Mouse (Mus musculus) lung, embryonic 15.5 days (tissue): ENCODE results near the gene Lefty2. TPM values are rescaled to one million over a fixed set of nuclear protein-coding genes. Genes with fewer than 3 reads are reported as not detected.

ENCODE experiments used
- ATAC-seq: fragments of 200-750 bp; cut with Nextera tagmentation; 2 replicates; pipeline ENCODE4 v1.8.0; 2017; ENCODE audit warnings: moderate number of reproducible peaks, borderline replicate concordance; ENCODE audit not compliant: low FRiP score, low TSS enrichment; ENCODE audit errors: extremely low read depth
- H3K27ac ChIP-seq: fragments of 300-500 bp; sonication (generic); 2 replicates; pipeline ENCODE4 v1.5.1; 2015; ENCODE audit warnings: moderate library complexity, mild to moderate bottlenecking, inconsistent platforms
- H3K27me3 ChIP-seq: fragments of 300-500 bp; sonication (generic); 2 replicates; pipeline ENCODE4 v1.6.1; 2015; ENCODE audit warnings: inconsistent platforms
- H3K36me3 ChIP-seq: fragments of 300-500 bp; sonication (generic); 2 replicates; pipeline ENCODE4 v1.6.1; 2015; ENCODE audit warnings: inconsistent platforms
- H3K4me1 ChIP-seq: fragments of 300-500 bp; sonication (generic); 2 replicates; pipeline ENCODE4 v1.6.1; 2015; ENCODE audit warnings: inconsistent platforms
- H3K4me2 ChIP-seq: fragments of 300-500 bp; sonication (generic); 2 replicates; pipeline ENCODE4 v1.6.1; 2015; ENCODE audit warnings: inconsistent platforms, mild to moderate bottlenecking, moderate library complexity
- H3K4me3 ChIP-seq: fragments of 300-500 bp; sonication (generic); 2 replicates; pipeline ENCODE4 v1.5.1; 2015; ENCODE audit warnings: mild to moderate bottlenecking, inconsistent platforms
- H3K9ac ChIP-seq: fragments of 300-500 bp; sonication (generic); 2 replicates; pipeline ENCODE4 v1.6.1; 2015; ENCODE audit warnings: inconsistent platforms
- H3K9me3 ChIP-seq: fragments of 300-500 bp; sonication (generic); 2 replicates; pipeline ENCODE4 v1.6.1; 2016; ENCODE audit warnings: inconsistent platforms
- WGBS: fragments of 180-500 bp; shearing (Covaris S2); methylation state at CpG from one replicate; pipeline ENCODE4 v1.1.7; 2015; 5-methylcytosine and 5-hydroxymethylcytosine counted together
- polyA plus RNA-seq: library from polyadenylated mRNA; unstranded; fragments of >200 nt; fragmentation: Nextera tagmentation; extraction: Ambion mirVana; gene quantifications from 2 replicates; pipeline ENCODE4 v1.2.1, GENCODE M21; 2015

Gene Lefty2
- polyA plus RNA-seq = 0.17 TPM in 1 of 2 replicates, not detected in the other

DNA sequence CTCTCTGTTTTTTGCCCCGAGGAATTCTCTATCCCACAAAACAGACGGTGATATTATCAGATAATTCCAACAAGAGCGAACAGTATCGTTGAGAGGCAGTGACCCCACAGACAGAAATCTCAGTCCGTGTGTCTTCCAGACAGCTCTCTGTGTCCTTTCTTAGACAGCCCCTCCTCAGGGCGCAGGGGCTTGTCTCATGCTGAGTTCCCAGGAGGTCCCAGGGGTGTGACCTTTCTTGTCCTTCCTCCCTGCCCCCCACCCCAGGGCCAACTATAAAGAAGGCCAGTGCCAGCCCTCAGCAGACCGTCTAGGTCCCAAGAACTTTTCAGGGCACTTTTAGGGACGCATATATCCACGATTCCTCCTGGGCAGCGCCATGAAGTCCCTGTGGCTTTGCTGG is at the start of gene Lefty2:
TSS of gene Lefty2 (plus strand) at position 301 of the 400 bp plus-strand sequence.
- no peak for ATAC-seq
- H3K4me2 ChIP-seq = no peak within 1 kb of the TSS
- H3K27ac ChIP-seq = no peak within 1 kb of the TSS
- no peak within 1 kb of the TSS for H3K9ac ChIP-seq
- H3K27me3 ChIP-seq = peaks cover 42% of the 10 kb centered on the region
- H3K4me3 ChIP-seq = no peak within 1 kb of the TSS
- no peaks in the 10 kb centered on the region for H3K9me3 ChIP-seq
- H3K4me1 ChIP-seq = peaks cover 13% of the 10 kb centered on the region
- WGBS = 52% methylated on average over 10 of the region's 10 CpGs
- H3K36me3 ChIP-seq = no peaks in the 10 kb centered on the region

GRCm38 (mm10) chr1:180848114-180848510 is 44.8 kb upstream of the Lefty2 start:
- WGBS = under 1% methylated on average over 9 of the region's 9 CpGs
- peak overlapping the region; percentile 99 for H3K27ac ChIP-seq
- peak overlapping the region; percentile 24 for H3K4me3 ChIP-seq
- no peaks in the 10 kb centered on the region for H3K9me3 ChIP-seq
- H3K36me3 ChIP-seq = no peaks in the 10 kb centered on the region
- peak overlapping the region; percentile 55 for H3K4me2 ChIP-seq
- H3K27me3 ChIP-seq = no peaks in the 10 kb centered on the region
- peaks cover 41% of the 10 kb centered on the region for H3K4me1 ChIP-seq
- peak overlapping the region; percentile 21; the same call in 1 of the 2 replicates for H3K9ac ChIP-seq
- ATAC-seq = peak; percentile 59; the same call in 1 of the 2 replicates

DNA sequence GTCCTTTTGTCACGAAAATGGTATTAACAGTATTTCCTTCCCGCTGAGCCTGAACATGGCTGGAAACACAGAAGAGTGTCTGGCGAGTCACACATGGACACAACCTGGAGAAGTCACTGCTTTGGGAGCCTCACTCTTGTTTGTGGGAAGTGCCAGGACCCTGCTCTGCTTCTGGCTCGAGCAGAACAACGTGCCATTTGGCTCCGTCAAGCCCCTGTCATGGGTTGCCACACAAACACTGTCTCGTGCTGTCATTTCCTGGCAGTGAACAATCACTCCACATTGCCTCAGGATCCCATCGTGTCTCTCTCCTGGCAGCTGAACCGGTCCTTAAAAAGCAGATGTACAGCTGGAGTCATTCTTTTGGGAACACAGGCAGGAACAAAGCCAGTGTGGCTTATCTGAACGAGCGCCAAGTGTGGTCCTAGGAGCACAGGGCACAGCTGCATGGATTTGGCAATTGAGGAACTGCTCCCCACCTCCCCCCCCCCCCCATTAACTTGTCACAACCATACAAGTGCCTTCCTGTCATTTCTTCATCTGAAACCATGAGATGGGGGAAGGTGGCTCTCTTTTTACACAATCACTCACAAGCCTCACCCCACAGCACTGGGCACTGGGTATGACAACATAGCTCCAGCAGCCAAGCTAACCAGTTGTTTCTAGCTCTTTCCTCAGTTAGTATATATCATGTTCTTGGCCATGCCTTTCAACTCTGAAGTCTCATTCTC is 44.2 kb upstream of the Lefty2 start:
- H3K9me3 ChIP-seq = no peaks in the 10 kb centered on the region
- H3K4me1 ChIP-seq = peaks cover 41% of the 10 kb centered on the region
- peak overlapping the region; percentile 55 for H3K4me2 ChIP-seq
- no peaks in the 10 kb centered on the region for H3K27me3 ChIP-seq
- 12% methylated on average over 11 of the region's 11 CpGs for WGBS
- peak overlapping the region; percentile 99 for H3K27ac ChIP-seq
- H3K4me3 ChIP-seq = peak overlapping the region; percentile 24
- H3K9ac ChIP-seq = peak overlapping the region; percentile 21; the same call in 1 of the 2 replicates
- ATAC-seq = peak; percentile 10; the same call in 1 of the 2 replicates
- no peaks in the 10 kb centered on the region for H3K36me3 ChIP-seq

DNA sequence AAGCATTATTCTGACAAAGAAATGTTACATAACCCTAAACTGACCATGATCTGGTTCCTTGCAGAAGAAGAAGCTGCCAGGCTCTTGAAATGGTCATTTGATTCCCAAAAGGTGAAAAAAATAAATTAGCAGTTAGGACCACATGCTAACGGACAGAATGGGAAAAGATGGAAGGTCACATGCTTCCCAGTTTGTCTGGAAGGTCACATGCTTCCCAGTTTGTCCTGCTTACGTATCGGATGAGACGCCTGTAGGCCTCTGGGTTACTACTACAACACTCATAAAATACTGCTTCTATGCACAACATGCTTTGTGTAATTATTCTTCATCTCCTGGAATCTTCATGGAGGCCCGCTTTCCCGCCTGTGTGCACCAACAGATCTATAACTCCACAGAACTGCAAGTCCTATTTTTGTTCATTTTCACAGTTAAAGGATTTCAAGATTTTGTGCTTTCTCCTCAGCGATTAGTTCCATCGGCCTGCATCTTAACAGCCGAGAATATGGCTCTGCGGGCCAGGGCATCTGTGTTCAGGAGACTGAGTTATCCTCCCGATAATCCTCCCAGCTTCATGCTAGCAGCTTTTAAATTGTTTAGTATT is 43.1 kb upstream of the Lefty2 start:
- no peak for ATAC-seq
- 30% methylated on average over 11 of the region's 11 CpGs for WGBS
- Histone ChIP-seq H3K4me2 (peak overlapping the region; percentile 73), H3K36me3 (no peaks in the 10 kb centered on the region), H3K9ac (peak overlapping the region; percentile 59), H3K9me3 (no peaks in the 10 kb centered on the region), H3K27me3 (no peaks in the 10 kb centered on the region), H3K4me1 (peaks cover 41% of the 10 kb centered on the region), H3K27ac (peak overlapping the region; percentile 99), H3K4me3 (peak overlapping the region; percentile 82)

GRCm38 (mm10) chr1:180850316-180851270 is 42.3 kb upstream of the Lefty2 start, which contains the start of gene Sde2:
Sde2 (plus strand) TSS chr1:180851127.
- Histone ChIP-seq H3K4me1 (peaks cover 41% of the 10 kb centered on the region), H3K27me3 (no peaks in the 10 kb centered on the region), H3K36me3 (0 out of 2 replicates have a peak, but pooled peaks cover 3% of the 10 kb centered on the region), H3K4me3 (peak within 1 kb of the TSS; percentile 82), H3K27ac (peak within 1 kb of the TSS; percentile 99), H3K9me3 (no peaks in the 10 kb centered on the region), H3K4me2 (peak within 1 kb of the TSS; percentile 73), H3K9ac (peak within 1 kb of the TSS; percentile 80)
- under 1% methylated on average over 73 of the region's 77 CpGs for WGBS
- ATAC-seq = peak; percentile 98

DNA sequence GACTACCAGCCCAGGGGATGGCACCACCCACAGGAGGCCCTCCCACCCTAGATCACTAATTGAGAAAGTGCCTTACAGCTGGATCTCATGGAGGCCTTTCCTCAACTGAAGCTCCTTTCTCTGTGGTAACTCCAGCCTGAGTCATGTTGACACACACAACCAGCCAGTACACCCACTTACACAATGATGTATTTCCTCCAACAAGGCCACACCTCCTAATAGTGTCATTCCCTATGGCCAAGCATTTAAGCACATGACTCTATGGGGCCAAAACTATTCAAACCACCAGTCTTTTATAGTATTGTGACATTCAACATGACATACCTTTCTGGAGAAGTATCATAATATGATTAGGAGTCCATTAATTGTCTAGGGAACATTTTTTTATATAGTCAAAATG is 34.1 kb upstream of the Lefty2 start:
- Histone ChIP-seq H3K36me3 (peaks cover 77% of the 10 kb centered on the region), H3K9ac (no peak overlapping the region), H3K4me1 (no peaks in the 10 kb centered on the region), H3K9me3 (no peaks in the 10 kb centered on the region), H3K4me2 (no peak overlapping the region), H3K27me3 (no peaks in the 10 kb centered on the region), H3K4me3 (no peak overlapping the region), H3K27ac (no peak overlapping the region)
- no peak for ATAC-seq

GRCm38 (mm10) chr1:180860030-180860429 is 32.9 kb upstream of the Lefty2 start:
- 76% methylated on average over 6 of the region's 6 CpGs for WGBS
- Histone ChIP-seq H3K4me3 (no peak overlapping the region), H3K4me1 (no peaks in the 10 kb centered on the region), H3K9ac (no peak overlapping the region), H3K27ac (no peak overlapping the region), H3K36me3 (peaks cover 86% of the 10 kb centered on the region), H3K4me2 (no peak overlapping the region), H3K9me3 (no peaks in the 10 kb centered on the region), H3K27me3 (no peaks in the 10 kb centered on the region)
- no peak for ATAC-seq

GRCm38 (mm10) chr1:180863606-180864005 is 29.3 kb upstream of the Lefty2 start:
- 6% methylated on average over 1 of the region's 1 CpGs for WGBS
- Histone ChIP-seq H3K9me3 (no peaks in the 10 kb centered on the region), H3K4me2 (no peak overlapping the region), H3K4me3 (no peak overlapping the region), H3K27me3 (no peaks in the 10 kb centered on the region), H3K4me1 (no peaks in the 10 kb centered on the region), H3K36me3 (peaks cover 85% of the 10 kb centered on the region), H3K9ac (no peak overlapping the region), H3K27ac (no peak overlapping the region)
- no peak for ATAC-seq

DNA sequence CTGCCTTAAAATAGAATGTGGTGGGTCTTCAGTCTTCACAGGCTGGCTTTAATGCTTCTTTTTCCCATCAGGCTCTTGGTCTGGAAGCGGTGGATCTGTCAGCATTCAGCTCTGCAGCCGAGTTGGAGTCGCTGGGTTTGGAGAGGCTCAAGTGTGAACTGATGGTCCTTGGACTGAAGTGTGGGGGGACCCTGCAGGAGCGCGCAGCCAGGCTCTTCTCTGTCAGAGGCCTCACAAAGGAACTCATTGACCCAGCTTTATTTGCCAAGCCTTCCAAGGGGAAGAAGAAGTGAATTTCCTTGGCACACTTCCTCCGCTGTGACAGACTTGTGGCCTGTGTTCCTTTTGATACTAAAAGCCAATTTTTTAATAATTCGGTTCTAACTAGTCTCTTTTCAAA is 26.9 kb upstream of the Lefty2 start:
- no peak overlapping the region for H3K4me3 ChIP-seq
- H3K4me2 ChIP-seq = no peak overlapping the region
- H3K9ac ChIP-seq = no peak overlapping the region
- H3K4me1 ChIP-seq = no peaks in the 10 kb centered on the region
- peaks cover 64% of the 10 kb centered on the region for H3K36me3 ChIP-seq
- H3K9me3 ChIP-seq = no peaks in the 10 kb centered on the region
- 62% methylated on average over 7 of the region's 7 CpGs for WGBS
- H3K27ac ChIP-seq = peak overlapping the region; percentile 54; the same call in 1 of the 2 replicates
- ATAC-seq = no peak; the same call in 1 of the 2 replicates
- no peaks in the 10 kb centered on the region for H3K27me3 ChIP-seq

DNA sequence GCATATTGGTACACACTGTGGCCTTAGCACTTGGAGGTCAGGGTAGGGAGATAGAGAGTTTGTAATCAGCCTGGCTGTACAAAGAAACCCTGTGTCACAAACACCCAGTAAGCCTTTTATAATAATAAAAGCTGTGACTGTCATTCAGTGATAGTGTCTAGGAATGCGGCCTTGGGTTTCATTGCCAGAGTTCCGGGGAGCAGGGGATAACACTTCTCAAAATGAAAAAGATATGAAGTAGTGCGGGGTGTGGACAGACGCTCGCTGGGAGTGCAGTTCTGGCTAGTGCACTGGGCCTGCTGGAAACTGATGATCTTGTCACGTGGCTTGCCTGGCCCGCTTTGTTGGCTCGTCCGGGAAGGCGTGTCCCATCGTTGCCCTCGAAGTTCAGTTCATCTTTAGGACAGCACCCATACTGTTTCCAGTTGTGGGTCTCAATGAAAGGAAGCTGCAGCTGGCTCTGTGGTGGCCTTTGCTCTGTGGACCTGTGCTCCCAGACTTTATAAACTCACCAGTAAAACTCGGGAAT is 22.7 kb upstream of the Lefty2 start:
- Histone ChIP-seq H3K36me3 (peaks cover 31% of the 10 kb centered on the region), H3K4me2 (no peak overlapping the region), H3K9me3 (no peaks in the 10 kb centered on the region), H3K27me3 (peaks cover 3% of the 10 kb centered on the region; the same call in 1 of the 2 replicates), H3K9ac (no peak overlapping the region), H3K4me3 (no peak overlapping the region), H3K27ac (no peak overlapping the region), H3K4me1 (no peaks in the 10 kb centered on the region)
- 57% methylated on average over 13 of the region's 13 CpGs for WGBS
- no peak for ATAC-seq

DNA sequence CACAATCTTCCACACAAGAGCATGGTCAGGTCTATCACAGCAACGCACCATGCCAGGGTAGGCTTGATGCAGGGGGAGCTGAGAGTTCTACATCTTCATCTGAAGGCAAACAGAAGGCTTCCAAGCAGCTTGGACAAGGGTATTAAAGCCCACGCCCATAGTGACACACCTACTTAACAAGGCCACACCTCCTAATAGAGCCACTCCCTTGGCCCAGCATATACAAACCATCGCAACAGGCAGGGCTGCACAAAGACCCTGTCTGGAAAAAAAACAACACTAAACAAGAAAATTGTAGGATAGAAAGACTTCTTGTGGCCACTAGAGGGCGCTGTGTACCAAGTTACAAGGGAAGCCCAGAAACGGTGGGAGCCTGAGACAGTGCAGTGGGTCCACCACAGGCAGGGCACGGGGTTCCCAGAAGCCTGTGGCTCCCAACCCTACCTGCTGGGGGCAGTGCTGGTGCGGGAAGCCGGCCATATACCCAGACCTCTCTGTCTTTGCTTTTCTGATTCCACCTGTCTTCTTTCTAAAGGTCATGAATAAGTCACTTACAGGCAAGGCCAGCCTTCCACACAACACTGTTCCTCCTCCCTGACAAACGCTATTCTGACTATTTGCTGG is 18.9 kb upstream of the Lefty2 start:
- ATAC-seq = peak; percentile 79
- Histone ChIP-seq H3K36me3 (no peaks in the 10 kb centered on the region), H3K4me3 (no peak overlapping the region), H3K27me3 (peaks cover 3% of the 10 kb centered on the region; the same call in 1 of the 2 replicates), H3K9ac (no peak overlapping the region), H3K27ac (no peak overlapping the region), H3K4me2 (no peak overlapping the region), H3K4me1 (no peaks in the 10 kb centered on the region), H3K9me3 (no peaks in the 10 kb centered on the region)
- 16% methylated on average over 9 of the region's 9 CpGs for WGBS
